Mouse (Mus musculus) splenic B cell, adult 2 months (primary cell): Measurements from ENCODE around the gene Klhdc8b.

ENCODE experiments used
- DNase-seq: peaks from one replicate; pipeline ENCODE4 v3.0.0-alpha.2; 2011; ENCODE audit warnings: low read depth, low spot score
- H3K27me3 ChIP-seq: 2 replicates; pipeline ENCODE4 v1.6.1; 2012; ENCODE audit warnings: mild to moderate bottlenecking, low read length, moderate library complexity, mixed read lengths; ENCODE audit not compliant: control insufficient read depth, poor library complexity, insufficient read depth, severe bottlenecking
- H3K36me3 ChIP-seq: 2 replicates; pipeline ENCODE4 v1.6.1; 2012; ENCODE audit warnings: mild to moderate bottlenecking, low read length, moderate library complexity, mixed read lengths; ENCODE audit not compliant: control insufficient read depth, poor library complexity, insufficient read depth, severe bottlenecking

The Klhdc8b gene

GRCm38 (mm10) chr9:108488403-108488802 lies 27.0 kb upstream of the Klhdc8b start:
- Histone ChIP-seq H3K27me3 (no peaks in the 10 kb centered on the region), H3K36me3 (peaks cover 3% of the 10 kb centered on the region)
- no peak for DNase-seq

- no peak for DNase-seq
- no peaks in the 10 kb centered on the region for H3K36me3 ChIP-seq
- H3K27me3 ChIP-seq, result no peaks in the 10 kb centered on the region
Measured at GRCm38 (mm10) chr9:108486973-108487530, 25.7 kb upstream of the Klhdc8b start.

- H3K27me3 ChIP-seq, result no peaks in the 10 kb centered on the region
- DNase-seq, result no peak
- no peaks in the 10 kb centered on the region for H3K36me3 ChIP-seq
Measured at GRCm38 (mm10) chr9:108485301-108485875, 24.0 kb upstream of the Klhdc8b start.

- H3K36me3 ChIP-seq, result no peaks in the 10 kb centered on the region
- no peak for DNase-seq
Measured at GRCm38 (mm10) chr9:108484021-108484420, 22.6 kb upstream of the Klhdc8b start.

DNA sequence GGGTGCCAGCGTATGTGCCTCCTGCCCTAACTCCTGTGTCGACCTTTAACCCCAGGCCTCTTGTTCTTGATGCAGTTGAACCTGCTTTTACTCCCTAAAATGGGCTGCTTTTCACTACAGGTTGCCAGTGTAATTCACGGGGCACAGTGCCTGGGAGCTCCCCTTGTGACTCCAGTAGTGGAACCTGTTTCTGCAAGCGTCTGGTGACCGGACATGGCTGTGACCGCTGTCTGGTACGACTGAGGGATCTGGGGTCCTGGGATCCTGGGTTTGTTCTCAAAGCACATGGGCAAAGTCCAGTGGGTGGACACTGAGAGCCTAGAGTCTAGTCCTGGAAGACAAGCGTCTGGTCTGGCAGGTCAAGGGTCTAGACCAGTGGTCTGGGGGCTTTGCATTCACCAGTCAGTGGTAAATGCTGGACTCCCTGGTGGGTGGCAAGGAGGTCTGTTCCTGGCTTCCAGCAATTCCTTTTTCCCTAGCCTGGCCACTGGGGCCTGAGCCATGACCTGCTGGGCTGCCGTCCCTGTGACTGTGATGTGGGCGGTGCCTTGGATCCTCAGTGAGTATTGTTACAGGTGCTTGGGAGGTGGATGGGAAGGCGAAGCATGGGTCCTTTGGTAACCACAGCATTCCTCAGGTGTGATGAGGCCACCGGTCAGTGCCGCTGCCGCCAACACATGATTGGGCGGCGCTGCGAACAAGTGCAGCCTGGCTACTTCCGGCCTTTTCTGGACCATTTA lies 21.8 kb upstream of the Klhdc8b start:
- no peaks in the 10 kb centered on the region for H3K36me3 ChIP-seq
- no peak for DNase-seq
- no peaks in the 10 kb centered on the region for H3K27me3 ChIP-seq

More at GRCm38 (mm10) chr9:108484021-108484420, 22.6 kb upstream of the Klhdc8b start:
- no peaks in the 10 kb centered on the region for H3K27me3 ChIP-seq

- Histone ChIP-seq H3K27me3 (no peaks in the 10 kb centered on the region), H3K36me3 (no peaks in the 10 kb centered on the region)
- DNase-seq, result no peak
Measured at GRCm38 (mm10) chr9:108481520-108482210, 20.3 kb upstream of the Klhdc8b start.

DNA sequence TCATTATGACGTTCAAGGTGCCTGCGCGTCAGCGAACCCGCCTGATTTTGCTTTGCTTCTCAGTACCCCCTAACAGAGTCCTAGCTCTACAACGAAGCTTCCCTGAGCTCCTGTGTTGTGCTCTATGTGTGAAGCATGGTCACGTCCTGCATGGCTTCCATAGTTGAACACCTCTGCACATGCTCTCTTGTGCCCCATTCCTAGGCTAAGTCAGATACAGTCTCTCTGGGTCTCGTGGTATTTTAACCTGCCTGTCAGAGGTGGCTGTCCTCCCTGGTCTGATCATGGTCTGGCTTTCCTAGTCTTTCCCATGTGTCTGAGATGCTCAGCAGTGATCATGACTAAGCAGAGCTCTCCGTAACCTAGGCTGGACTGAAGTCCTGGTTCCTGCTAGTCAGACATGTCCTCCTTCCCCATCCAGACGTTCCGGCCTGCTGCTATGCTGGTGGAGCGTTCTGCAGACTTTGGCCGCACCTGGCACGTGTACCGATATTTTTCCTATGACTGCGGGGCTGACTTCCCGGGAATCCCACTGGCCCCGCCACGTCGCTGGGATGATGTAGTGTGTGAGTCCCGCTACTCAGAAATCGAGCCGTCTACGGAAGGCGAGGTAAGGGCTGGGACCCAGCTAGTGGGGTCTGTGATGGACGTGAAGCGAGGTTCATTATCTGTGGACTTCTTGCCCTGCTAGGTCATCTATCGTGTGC lies 19.6 kb upstream of the Klhdc8b start:
- H3K27me3 ChIP-seq, result no peaks in the 10 kb centered on the region
- no peak for DNase-seq
- H3K36me3 ChIP-seq, result no peaks in the 10 kb centered on the region

DNA sequence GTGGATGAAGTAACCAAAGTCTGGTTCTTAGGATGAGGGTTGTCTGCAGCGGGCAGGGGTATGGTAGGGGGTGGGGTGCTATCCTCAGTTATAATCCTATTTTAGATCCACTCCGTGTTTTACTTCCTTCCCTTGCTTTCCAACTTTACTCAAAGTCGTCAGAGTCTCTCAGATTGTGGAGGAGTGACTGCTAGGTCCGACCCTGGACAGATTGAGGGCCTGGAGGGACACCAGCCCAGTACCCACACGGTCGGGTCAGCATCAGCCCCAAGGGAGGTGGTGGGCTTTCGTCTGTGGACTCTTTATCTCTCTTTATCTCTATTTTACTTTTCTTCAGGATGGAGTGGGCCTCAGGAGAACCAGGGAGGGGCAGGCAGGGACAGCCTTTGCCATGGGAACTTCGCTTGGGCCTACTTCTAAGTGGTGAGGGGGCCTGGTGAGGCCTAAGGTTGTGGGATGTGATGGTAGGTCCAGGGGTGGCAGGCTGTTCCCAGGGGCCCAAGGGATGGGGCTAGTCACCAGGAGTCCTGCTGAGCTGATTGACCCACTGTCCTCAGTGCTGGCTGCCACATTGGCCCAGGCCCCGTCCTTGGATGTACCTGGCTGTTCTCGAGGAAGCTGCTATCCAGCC lies 18.5 kb upstream of the Klhdc8b start, which contains the start of gene Lamb2:
Gene Lamb2 (plus strand): TSS at position 16 of the 631 bp plus-strand sequence.
- DNase-seq, result no peak
- Histone ChIP-seq H3K27me3 (no peaks in the 10 kb centered on the region), H3K36me3 (no peaks in the 10 kb centered on the region)

- no peaks in the 10 kb centered on the region for H3K27me3 ChIP-seq
- no peaks in the 10 kb centered on the region for H3K36me3 ChIP-seq
- no peak for DNase-seq
Measured at GRCm38 (mm10) chr9:108479241-108479640, 17.9 kb upstream of the Klhdc8b start.

DNA sequence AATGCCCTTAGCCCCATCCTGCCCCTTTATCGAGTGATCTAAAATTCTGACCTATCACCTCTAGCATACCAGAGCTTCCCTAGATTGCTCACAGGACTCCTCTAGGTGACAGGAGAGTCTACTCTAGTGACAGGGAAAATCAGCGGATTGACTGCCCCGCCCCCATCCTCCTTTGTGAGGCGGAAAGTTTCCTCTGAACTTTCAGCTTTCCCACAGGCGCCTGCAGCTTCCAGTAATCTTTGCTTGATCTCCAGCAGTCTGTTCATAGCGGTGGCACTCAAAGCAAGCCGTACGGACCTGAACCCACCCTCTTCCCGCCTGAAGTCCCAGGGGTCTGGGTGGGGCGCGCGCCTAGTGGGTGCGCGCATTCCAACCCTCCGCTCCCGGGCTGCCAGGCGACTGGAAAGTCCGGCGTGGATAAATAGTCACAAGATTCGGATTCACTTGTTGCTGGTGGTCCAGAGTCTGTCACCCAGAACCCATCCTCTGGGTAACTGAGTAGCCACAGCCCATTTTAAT lies 17.3 kb upstream of the Klhdc8b start:
- no peaks in the 10 kb centered on the region for H3K27me3 ChIP-seq
- DNase-seq, result no peak

GRCm38 (mm10) chr9:108474528-108474927 lies 13.1 kb upstream of the Klhdc8b start:
- no peak for DNase-seq

More for the DNA sequence above, 17.3 kb upstream of the Klhdc8b start:
- H3K36me3 ChIP-seq, result no peaks in the 10 kb centered on the region

GRCm38 (mm10) chr9:108469845-108470244 lies 8.5 kb upstream of the Klhdc8b start:
- Histone ChIP-seq H3K27me3 (no peaks in the 10 kb centered on the region), H3K36me3 (0 out of 2 replicates have a peak, but pooled peaks cover 2% of the 10 kb centered on the region)
- DNase-seq, result no peak

More at GRCm38 (mm10) chr9:108474528-108474927, 13.1 kb upstream of the Klhdc8b start:
- Histone ChIP-seq H3K27me3 (no peaks in the 10 kb centered on the region), H3K36me3 (no peaks in the 10 kb centered on the region)

DNA sequence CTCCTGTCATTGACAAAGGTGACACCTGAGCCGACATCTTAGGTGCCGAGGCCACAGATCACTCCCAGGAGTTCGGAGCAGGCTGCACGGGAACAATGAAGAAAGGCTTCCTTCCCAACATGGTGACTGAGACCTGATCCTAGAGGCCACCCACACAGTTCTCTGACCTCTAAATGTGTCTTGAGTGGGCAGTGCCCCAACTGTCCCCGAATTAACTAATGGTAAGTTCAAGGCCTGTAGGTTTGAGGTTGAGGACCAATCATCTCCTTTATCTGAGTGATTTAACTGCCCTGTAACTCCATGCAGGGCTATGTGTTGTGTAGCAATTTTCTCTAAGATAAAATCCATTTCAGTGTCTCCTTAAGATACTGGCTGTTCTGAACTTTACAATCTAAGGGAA lies 8.0 kb upstream of the Klhdc8b start:
- DNase-seq, result no peak
- Histone ChIP-seq H3K36me3 (0 out of 2 replicates have a peak, but pooled peaks cover 2% of the 10 kb centered on the region), H3K27me3 (no peaks in the 10 kb centered on the region)

DNA sequence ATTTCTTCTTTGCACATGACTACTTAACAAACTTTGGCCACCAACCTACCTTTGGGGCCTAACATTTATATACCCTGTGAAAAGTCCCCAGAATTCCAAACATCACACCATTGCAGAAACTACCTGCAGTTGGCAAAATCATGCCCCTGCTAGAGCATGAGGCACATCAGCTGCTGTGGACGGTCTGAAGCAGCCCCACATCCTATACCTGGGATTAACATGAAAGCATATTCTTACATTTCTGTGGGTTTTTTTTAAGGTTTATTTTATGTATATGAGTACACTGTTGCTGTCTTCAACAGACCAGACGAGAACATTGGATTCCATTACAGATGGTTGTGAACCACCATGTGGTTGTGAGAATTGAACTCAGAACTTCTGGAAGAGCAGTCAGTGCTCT lies 4.8 kb upstream of the Klhdc8b start:
- H3K36me3 ChIP-seq, result peaks cover 6% of the 10 kb centered on the region
- no peak for DNase-seq
- no peaks in the 10 kb centered on the region for H3K27me3 ChIP-seq
